Mouse (Mus musculus): Measurements from ENCODE around the gene Ing3.

The Ing3 gene

GRCm38 (mm10) chr6:21987554-21987953, 38.2 kb downstream of the Ing3 start:
- no peak overlapping the region for H3K4me3 ChIP-seq (replicated peaks; ENCODE audit: low read length)
- H3K36me3 ChIP-seq (ENCODE audit: insufficient read depth, low read length), result no peaks in the 10 kb centered on the region
- TF ChIP-seq POU5F1 (IDR thresholded peaks at IDR 0.05; ENCODE audit: borderline replicate concordance, low read length) (no peak), NANOG (IDR thresholded peaks at IDR 0.05; ENCODE audit: borderline replicate concordance, low read length) (no peak), CTCF (conservative IDR thresholded peaks at IDR 0.05; ENCODE audit: low read length) (no peak)
- peaks cover 22% of the 10 kb centered on the region for H3K4me1 ChIP-seq (replicated peaks; ENCODE audit: low read depth, low read length)
- peaks cover 38% of the 10 kb centered on the region for H3K27me3 ChIP-seq (ENCODE audit: insufficient read depth, low read length)
- no peaks in the 10 kb centered on the region for H3K9me3 ChIP-seq (ENCODE audit: low read length)

- Histone ChIP-seq H3K27me3 (ENCODE audit: insufficient read depth, low read length) (peaks cover 38% of the 10 kb centered on the region), H3K9me3 (ENCODE audit: low read length) (no peaks in the 10 kb centered on the region), H3K4me3 (replicated peaks; ENCODE audit: low read length) (no peak overlapping the region), H3K36me3 (ENCODE audit: insufficient read depth, low read length) (no peaks in the 10 kb centered on the region), H3K4me1 (replicated peaks; ENCODE audit: low read depth, low read length) (peaks cover 22% of the 10 kb centered on the region)
- TF ChIP-seq CTCF (conservative IDR thresholded peaks at IDR 0.05; ENCODE audit: low read length), result no peak
- no peak for TF ChIP-seq NANOG (IDR thresholded peaks at IDR 0.05; ENCODE audit: borderline replicate concordance, low read length)
- no peak for TF ChIP-seq POU5F1 (IDR thresholded peaks at IDR 0.05; ENCODE audit: borderline replicate concordance, low read length)
Measured at GRCm38 (mm10) chr6:21988296-21988695, 38.9 kb downstream of the Ing3 start.

GRCm38 (mm10) chr6:21989081-21989480, 39.7 kb downstream of the Ing3 start:
- Histone ChIP-seq H3K36me3 (ENCODE audit: insufficient read depth, low read length) (no peaks in the 10 kb centered on the region), H3K4me3 (replicated peaks; ENCODE audit: low read length) (no peak overlapping the region), H3K27me3 (ENCODE audit: insufficient read depth, low read length) (peaks cover 33% of the 10 kb centered on the region), H3K9me3 (ENCODE audit: low read length) (no peaks in the 10 kb centered on the region), H3K4me1 (replicated peaks; ENCODE audit: low read depth, low read length) (peaks cover 22% of the 10 kb centered on the region)
- no peak for TF ChIP-seq POU5F1 (IDR thresholded peaks at IDR 0.05; ENCODE audit: borderline replicate concordance, low read length)
- no peak for TF ChIP-seq NANOG (IDR thresholded peaks at IDR 0.05; ENCODE audit: borderline replicate concordance, low read length)
- TF ChIP-seq CTCF (conservative IDR thresholded peaks at IDR 0.05; ENCODE audit: low read length), result no peak

GRCm38 (mm10) chr6:21990181-21991135, 41.1 kb downstream of the Ing3 start:
- Histone ChIP-seq H3K36me3 (ENCODE audit: insufficient read depth, low read length) (no peaks in the 10 kb centered on the region), H3K4me1 (replicated peaks; ENCODE audit: low read depth, low read length) (peaks cover 16% of the 10 kb centered on the region), H3K27me3 (ENCODE audit: insufficient read depth, low read length) (peaks cover 30% of the 10 kb centered on the region), H3K9me3 (ENCODE audit: low read length) (no peaks in the 10 kb centered on the region), H3K4me3 (replicated peaks; ENCODE audit: low read length) (no peak overlapping the region)
- no peak for TF ChIP-seq NANOG (IDR thresholded peaks at IDR 0.05; ENCODE audit: borderline replicate concordance, low read length)
- no peak for TF ChIP-seq CTCF (conservative IDR thresholded peaks at IDR 0.05; ENCODE audit: low read length)
- no peak for TF ChIP-seq POU5F1 (IDR thresholded peaks at IDR 0.05; ENCODE audit: borderline replicate concordance, low read length)

GRCm38 (mm10) chr6:21991151-21991550, 41.8 kb downstream of the Ing3 start:
- peaks cover 12% of the 10 kb centered on the region for H3K4me1 ChIP-seq (replicated peaks; ENCODE audit: low read depth, low read length)
- TF ChIP-seq CTCF (conservative IDR thresholded peaks at IDR 0.05; ENCODE audit: low read length) (no peak), NANOG (IDR thresholded peaks at IDR 0.05; ENCODE audit: borderline replicate concordance, low read length) (no peak), POU5F1 (IDR thresholded peaks at IDR 0.05; ENCODE audit: borderline replicate concordance, low read length) (no peak)
- peaks cover 26% of the 10 kb centered on the region for H3K27me3 ChIP-seq (ENCODE audit: insufficient read depth, low read length)
- H3K36me3 ChIP-seq (ENCODE audit: insufficient read depth, low read length), result no peaks in the 10 kb centered on the region
- H3K9me3 ChIP-seq (ENCODE audit: low read length), result no peaks in the 10 kb centered on the region
- H3K4me3 ChIP-seq (replicated peaks; ENCODE audit: low read length), result no peak overlapping the region

GRCm38 (mm10) chr6:21993070-21993469, 43.7 kb downstream of the Ing3 start:
- no peaks in the 10 kb centered on the region for H3K36me3 ChIP-seq (ENCODE audit: insufficient read depth, low read length)
- H3K9me3 ChIP-seq (ENCODE audit: low read length), result no peaks in the 10 kb centered on the region
- no peak for TF ChIP-seq NANOG (IDR thresholded peaks at IDR 0.05; ENCODE audit: borderline replicate concordance, low read length)
- TF ChIP-seq POU5F1 (IDR thresholded peaks at IDR 0.05; ENCODE audit: borderline replicate concordance, low read length), result no peak
- no peak for TF ChIP-seq CTCF (conservative IDR thresholded peaks at IDR 0.05; ENCODE audit: low read length)
- peaks cover 11% of the 10 kb centered on the region for H3K27me3 ChIP-seq (ENCODE audit: insufficient read depth, low read length)
- no peaks in the 10 kb centered on the region for H3K4me1 ChIP-seq (replicated peaks; ENCODE audit: low read depth, low read length)
- H3K4me3 ChIP-seq (replicated peaks; ENCODE audit: low read length), result no peak overlapping the region

GRCm38 (mm10) chr6:21998131-21998530, 48.8 kb downstream of the Ing3 start:
- no peak overlapping the region for H3K4me3 ChIP-seq (replicated peaks; ENCODE audit: low read length)
- TF ChIP-seq POU5F1 (IDR thresholded peaks at IDR 0.05; ENCODE audit: borderline replicate concordance, low read length) (no peak), CTCF (conservative IDR thresholded peaks at IDR 0.05; ENCODE audit: low read length) (no peak), NANOG (IDR thresholded peaks at IDR 0.05; ENCODE audit: borderline replicate concordance, low read length) (no peak)
- no peaks in the 10 kb centered on the region for H3K36me3 ChIP-seq (ENCODE audit: insufficient read depth, low read length)
- H3K4me1 ChIP-seq (replicated peaks; ENCODE audit: low read depth, low read length), result peaks cover 20% of the 10 kb centered on the region
- H3K9me3 ChIP-seq (ENCODE audit: low read length), result no peaks in the 10 kb centered on the region
- H3K27me3 ChIP-seq (ENCODE audit: insufficient read depth, low read length), result peaks cover 11% of the 10 kb centered on the region

- TF ChIP-seq CTCF (conservative IDR thresholded peaks at IDR 0.05; ENCODE audit: low read length) (no peak), NANOG (IDR thresholded peaks at IDR 0.05; ENCODE audit: borderline replicate concordance, low read length) (no peak), POU5F1 (IDR thresholded peaks at IDR 0.05; ENCODE audit: borderline replicate concordance, low read length) (no peak)
- Histone ChIP-seq H3K4me3 (replicated peaks; ENCODE audit: low read length) (no peak overlapping the region), H3K4me1 (replicated peaks; ENCODE audit: low read depth, low read length) (peaks cover 29% of the 10 kb centered on the region), H3K36me3 (ENCODE audit: insufficient read depth, low read length) (no peaks in the 10 kb centered on the region), H3K9me3 (ENCODE audit: low read length) (no peaks in the 10 kb centered on the region), H3K27me3 (ENCODE audit: insufficient read depth, low read length) (peaks cover 11% of the 10 kb centered on the region)
Measured at GRCm38 (mm10) chr6:21999025-21999424, 49.7 kb downstream of the Ing3 start.
